Mouse (Mus musculus): ENCODE measurements around the gene Vdac1.

DNA sequence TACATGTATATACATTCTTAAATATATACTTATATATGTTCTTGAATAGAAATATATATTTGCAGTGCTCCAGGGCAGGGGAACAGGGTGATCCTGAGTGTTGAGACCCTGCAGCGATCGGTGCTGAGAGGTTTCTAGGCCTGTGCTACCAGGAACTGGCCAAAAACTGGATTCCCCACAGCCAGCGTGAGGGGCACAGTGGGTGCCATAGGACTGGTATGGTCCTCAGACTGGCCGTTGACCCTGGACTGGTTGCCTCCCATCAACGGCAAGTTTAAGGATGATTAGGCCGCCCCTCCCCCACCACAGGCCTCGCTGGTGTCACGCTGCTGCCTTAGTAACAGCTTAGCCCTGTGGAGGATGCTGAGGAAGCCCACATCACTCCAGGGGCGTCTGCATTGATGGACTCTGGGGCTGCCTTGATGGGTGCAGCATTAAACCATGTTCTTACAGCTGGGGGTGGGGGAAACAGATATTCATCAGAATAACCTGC is 44.6 kb downstream of the Vdac1 start:
- TF ChIP-seq MAX (IDR thresholded peaks at IDR 0.05) (no peak), CTCF (IDR thresholded peaks at IDR 0.05; ENCODE audit: control insufficient read depth, insufficient read depth, insufficient read length) (no peak), CEBPB (IDR thresholded peaks at IDR 0.05; ENCODE audit: low read depth) (no peak), MYOG (IDR thresholded peaks at IDR 0.05; ENCODE audit: control insufficient read depth, extremely low read depth, insufficient read length) (no peak), MYOD1 (IDR thresholded peaks at IDR 0.05; ENCODE audit: control insufficient read depth, insufficient read length, low read depth) (no peak), USF1 (IDR thresholded peaks at IDR 0.05; ENCODE audit: low read depth) (no peak)
